Mouse (Mus musculus) lung, adult 2 months (tissue): ENCODE results near the gene Cygb.

ENCODE experiments used
- CTCF ChIP-seq: fragments of 200-500 bp; IDR thresholded peaks from 2 replicates; pipeline ENCODE4 v1.5.1; 2011; ENCODE audit warnings: mild to moderate bottlenecking, low read length, control low read depth; ENCODE audit not compliant: insufficient read depth
- POLR2A ChIP-seq: fragments of 200-500 bp; IDR thresholded peaks from 2 replicates; pipeline ENCODE4 v1.6.1; 2011; ENCODE audit warnings: low read depth, mild to moderate bottlenecking, control low read depth, low read length, borderline replicate concordance; ENCODE audit errors: extremely low read depth

GRCm38 (mm10) chr11:116697521-116697920 lies 43.4 kb upstream of the Cygb start:
- no peak for TF ChIP-seq CTCF
- no peak for TF ChIP-seq POLR2A
